Mouse (Mus musculus) lung, postnatal 14 days (tissue): ENCODE data around the gene Ndufb2.

Experiments
- DNase-seq: peaks from one replicate; pipeline ENCODE4 v3.0.0; 2021

Ndufb2 gene

GRCm38 (mm10) chr6:39592401-39593214 is at the start of gene Ndufb2:
TSS of gene Ndufb2 (plus strand) at chr6:39592574.
- DNase-seq = peak; percentile 96

GRCm38 (mm10) chr6:39542631-39543597 is 49.5 kb upstream of the Ndufb2 start:
- peak; percentile 79 for DNase-seq

- peak; percentile 54 for DNase-seq
Observed at GRCm38 (mm10) chr6:39543769-39544420, 48.5 kb upstream of the Ndufb2 start.

- DNase-seq = no peak
Observed at GRCm38 (mm10) chr6:39545474-39545873, 46.9 kb upstream of the Ndufb2 start.

- no peak for DNase-seq
Observed at GRCm38 (mm10) chr6:39548030-39548429, 44.3 kb upstream of the Ndufb2 start.

- DNase-seq = no peak
Observed at GRCm38 (mm10) chr6:39551981-39552636, 40.3 kb upstream of the Ndufb2 start.

GRCm38 (mm10) chr6:39554888-39555647 is 37.3 kb upstream of the Ndufb2 start:
- DNase-seq = no peak

GRCm38 (mm10) chr6:39555648-39555945 is 36.8 kb upstream of the Ndufb2 start:
- DNase-seq = no peak

GRCm38 (mm10) chr6:39556900-39557659 is 35.3 kb upstream of the Ndufb2 start:
- peak; percentile 58 for DNase-seq

GRCm38 (mm10) chr6:39557723-39558261 is 34.6 kb upstream of the Ndufb2 start, which contains the start of gene Dennd2a:
TSS of gene Dennd2a (minus strand) at chr6:39557867.
- DNase-seq = peak; percentile 80

- DNase-seq = no peak
Observed at GRCm38 (mm10) chr6:39559276-39559939, 33.0 kb upstream of the Ndufb2 start.

GRCm38 (mm10) chr6:39562166-39563015 is 30.0 kb upstream of the Ndufb2 start:
- DNase-seq = peak; percentile 87

GRCm38 (mm10) chr6:39567528-39567927 is 24.8 kb upstream of the Ndufb2 start:
- DNase-seq = peak; percentile 52

- no peak for DNase-seq
Observed at GRCm38 (mm10) chr6:39570426-39570825, 21.9 kb upstream of the Ndufb2 start.

- DNase-seq = peak; percentile 81
Observed at GRCm38 (mm10) chr6:39573791-39574554, 18.4 kb upstream of the Ndufb2 start, which contains the start of gene Adck2. TSS of gene Adck2 (plus strand) at chr6:39573873.

GRCm38 (mm10) chr6:39574555-39574869 is 17.9 kb upstream of the Ndufb2 start:
- no peak for DNase-seq

GRCm38 (mm10) chr6:39574951-39575350 is 17.4 kb upstream of the Ndufb2 start:
- no peak for DNase-seq

- no peak for DNase-seq
Observed at GRCm38 (mm10) chr6:39579552-39579951, 12.8 kb upstream of the Ndufb2 start.
